Mouse (Mus musculus) NIH3T3 (cell line): ENCODE measurements around the gene Mrpl35.

Source experiments
- DNase-seq: peaks from one replicate; pipeline ENCODE4 v3.0.0-alpha.2; 2012; ENCODE audit warnings: low read depth

Gene Mrpl35

DNA sequence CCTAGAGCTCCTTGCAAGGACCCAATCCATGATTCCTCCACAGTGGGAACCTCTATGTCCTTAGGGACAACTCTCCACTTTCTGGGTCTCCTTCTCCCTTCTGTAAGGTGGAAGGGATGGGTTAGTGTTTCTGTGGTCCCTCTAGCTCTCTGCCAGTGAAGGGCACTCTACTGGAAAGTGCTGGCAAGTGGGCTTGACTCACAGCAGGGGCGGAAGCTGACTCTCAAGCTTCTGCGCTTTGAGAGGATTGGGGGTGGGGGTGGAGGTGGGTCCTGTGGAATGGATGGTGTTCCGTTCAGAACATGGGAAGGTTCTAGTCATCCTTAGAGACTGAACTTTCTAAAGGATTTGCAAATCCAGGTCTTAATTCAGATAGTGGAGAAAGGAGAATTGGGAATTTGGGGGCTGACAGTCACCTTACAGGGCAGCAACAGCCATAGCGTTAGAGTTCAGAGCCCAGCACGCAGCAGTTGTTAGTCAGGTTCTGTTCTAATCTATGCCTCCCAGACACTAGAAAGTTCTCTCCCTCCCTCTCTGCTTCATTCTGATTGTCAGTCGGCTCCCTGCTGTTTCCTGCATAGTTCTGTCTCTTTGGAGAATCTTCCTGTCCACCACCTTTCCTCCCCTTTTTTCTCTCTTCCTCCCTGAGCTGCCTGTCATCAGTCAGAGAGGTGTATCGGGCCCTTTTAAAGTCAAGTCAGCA, 25.6 kb downstream of the Mrpl35 start:
- no peak for DNase-seq

DNA sequence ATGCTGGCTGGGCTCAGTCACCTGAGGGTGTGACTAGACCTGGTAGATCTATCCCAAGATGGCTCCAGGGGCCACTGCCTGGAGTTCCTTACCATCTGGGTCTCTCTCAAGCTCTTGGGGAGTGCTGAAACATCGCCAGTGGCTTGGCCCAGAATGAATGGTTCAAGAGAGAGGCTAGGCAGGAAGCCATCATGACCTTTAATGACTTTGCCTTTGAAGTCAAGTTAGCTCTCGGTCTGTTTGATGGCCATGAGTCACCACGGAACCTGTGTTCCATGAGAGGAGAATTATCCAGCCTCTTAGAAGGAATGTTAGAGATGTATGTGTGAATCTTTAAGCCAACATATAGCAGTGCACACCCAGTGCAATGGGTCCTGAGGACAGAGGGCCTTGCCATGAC, 27.4 kb downstream of the Mrpl35 start:
- peak; percentile 25 for DNase-seq

DNA sequence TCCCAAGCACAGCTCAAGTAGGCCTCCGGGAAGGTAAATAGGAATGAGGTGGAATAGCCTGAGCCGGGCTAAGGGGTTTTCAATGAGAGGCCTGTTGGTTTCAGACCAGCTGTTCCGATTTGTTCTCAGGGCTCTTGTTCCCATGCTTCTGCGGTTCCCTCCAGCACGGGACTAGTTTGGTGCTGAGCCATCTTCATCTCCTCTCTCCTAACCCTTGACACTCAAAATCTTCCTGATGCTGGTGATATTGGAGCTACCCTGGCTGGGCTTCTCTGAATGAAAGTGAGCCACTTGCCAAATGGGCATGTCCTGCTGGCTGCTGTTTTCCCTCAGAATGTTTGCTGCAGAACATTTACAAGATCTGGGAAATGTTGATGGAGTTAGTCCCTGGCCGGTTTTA, 35.0 kb downstream of the Mrpl35 start:
- DNase-seq, result no peak

DNA sequence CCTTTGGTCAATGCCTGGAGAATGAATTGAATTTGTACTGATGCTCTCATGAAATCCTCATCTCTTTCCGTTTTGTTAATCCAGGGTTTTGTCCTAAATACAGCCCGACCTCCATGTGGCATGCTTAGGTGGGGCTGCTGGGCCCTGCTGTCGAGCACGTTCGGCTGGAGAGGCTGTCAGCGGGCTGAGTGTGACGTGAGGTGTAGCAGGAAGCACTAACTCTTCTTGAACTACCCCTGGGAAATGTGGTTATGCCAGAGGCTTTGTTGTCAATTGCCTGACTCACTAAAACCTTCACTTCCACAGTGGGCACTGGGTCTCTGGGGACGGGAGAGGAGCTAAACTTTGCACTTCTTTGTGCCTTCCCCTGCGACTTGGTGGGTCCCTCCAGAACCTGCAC, 38.4 kb downstream of the Mrpl35 start:
- no peak for DNase-seq

DNA sequence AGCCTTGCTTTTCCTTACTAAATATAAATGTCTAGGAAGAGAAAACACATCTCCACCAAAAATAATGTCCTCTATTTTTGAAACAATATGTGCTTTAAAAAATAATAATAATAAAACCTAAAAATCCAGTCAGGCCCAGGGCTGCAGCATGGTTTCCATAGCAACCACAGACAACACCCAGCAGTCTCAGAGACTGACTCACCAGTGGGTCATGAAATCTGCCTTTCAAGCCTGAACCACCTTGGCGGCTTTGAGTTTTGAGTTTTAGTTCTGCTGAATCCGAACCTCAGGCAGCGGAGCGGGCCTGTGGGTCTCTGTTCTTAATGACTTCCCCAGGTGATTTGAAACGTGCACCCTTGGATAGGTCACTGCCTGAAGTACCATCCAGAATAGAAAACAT, 43.6 kb downstream of the Mrpl35 start:
- DNase-seq, result peak; percentile 79

DNA sequence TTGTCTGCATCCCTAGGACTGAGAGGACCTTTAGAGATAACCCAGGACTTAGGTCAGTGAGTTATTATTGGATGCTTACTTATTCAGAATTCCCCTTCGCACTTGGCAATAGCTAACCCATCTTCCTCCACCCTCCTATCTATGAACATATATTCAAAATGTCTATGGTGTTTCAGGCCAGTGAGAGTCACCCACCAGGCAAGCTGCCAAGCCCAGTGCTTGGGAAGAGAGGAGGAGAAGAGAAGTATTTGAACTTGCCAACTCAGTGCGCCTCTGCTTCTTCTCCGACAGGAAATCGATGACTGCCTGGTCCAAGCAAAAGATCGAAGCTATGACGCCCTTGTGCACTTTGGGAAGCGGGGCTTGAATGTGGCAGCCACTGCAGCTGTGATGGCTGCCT, 46.3 kb downstream of the Mrpl35 start:
- DNase-seq, result peak; percentile 62

DNA sequence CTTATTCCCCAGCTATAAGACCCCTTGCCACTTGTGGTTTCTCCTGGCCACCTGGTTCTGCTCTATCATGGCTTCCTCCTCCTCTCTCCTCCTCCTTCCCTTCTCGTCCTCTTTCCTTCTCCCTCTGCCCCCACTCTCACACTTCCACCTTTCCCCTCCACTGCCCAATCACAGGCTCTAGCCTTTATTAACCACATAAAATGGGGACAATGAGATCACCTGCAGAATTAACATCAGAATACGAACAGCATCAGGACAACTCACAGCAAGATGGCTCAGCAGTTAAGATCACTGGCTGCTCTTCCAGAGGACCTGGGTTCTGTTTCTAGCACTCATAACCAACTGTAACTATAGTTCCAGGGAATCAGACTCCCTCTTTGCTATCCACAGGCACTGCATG, 46.9 kb downstream of the Mrpl35 start:
- no peak for DNase-seq

DNA sequence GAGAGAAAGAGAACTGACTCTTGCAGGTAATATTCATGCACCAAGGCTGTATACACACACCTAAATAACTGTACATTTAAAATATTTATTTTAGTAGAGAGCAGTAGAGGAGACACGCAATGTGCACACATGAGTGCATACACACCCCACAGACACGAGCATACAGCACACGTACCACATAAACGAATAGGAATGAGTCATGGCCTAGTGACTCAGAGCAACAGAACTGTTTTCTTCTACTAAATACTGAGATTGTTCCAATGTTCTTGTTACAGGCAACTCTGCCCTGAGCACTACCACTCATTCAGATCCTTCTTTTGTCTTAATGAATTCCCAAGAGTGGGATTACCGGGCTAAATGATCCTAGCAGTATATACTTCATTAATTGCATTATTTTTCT, 48.8 kb downstream of the Mrpl35 start:
- peak; percentile 63 for DNase-seq

DNA sequence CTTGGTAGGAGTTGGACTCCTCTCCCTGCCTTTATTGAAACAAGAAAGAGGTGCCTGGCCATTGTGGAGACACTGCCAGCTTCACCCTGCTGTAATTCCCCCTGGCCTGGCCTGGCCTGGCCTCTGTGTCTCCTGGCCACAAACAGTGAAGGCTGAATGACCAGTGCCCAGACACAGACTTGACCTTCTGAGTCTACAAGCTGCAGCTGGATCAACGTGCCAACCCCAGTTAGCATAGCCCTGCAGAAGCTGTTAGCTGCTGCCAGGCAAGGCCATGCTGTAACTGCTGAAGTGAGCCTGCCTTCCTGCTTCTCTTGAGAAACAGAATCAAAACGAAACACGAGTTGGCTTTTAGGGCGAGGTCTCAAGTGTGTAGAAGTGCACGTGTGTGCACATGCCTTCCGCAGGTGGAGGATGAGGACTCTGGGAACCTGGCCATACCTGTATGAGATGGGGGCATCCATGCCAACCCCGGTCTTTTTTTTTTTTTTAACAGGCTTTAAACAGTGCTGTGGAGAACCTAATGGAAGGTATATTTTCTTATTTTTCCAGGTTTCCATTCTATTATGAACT, 54.0 kb downstream of the Mrpl35 start:
- no peak for DNase-seq

DNA sequence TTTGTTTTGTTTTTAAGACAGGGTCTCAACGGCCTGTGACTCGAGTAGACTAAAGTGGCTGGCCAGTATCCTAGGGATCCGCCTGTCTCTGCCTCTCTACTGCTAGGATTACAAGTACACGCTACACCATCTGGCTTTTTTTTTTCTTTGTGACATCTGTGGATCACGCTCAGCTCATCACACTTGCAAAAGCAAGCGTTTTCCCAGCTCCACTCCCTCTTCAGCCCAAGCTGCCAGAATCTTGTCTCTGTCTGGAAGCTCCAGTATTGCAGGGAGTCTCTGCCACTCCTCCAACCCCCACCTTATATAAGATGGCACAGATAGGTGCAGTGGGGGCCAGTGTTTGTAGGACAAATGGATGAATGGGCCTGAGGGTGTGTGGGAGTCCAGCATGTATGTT, 54.6 kb downstream of the Mrpl35 start:
- DNase-seq, result no peak

DNA sequence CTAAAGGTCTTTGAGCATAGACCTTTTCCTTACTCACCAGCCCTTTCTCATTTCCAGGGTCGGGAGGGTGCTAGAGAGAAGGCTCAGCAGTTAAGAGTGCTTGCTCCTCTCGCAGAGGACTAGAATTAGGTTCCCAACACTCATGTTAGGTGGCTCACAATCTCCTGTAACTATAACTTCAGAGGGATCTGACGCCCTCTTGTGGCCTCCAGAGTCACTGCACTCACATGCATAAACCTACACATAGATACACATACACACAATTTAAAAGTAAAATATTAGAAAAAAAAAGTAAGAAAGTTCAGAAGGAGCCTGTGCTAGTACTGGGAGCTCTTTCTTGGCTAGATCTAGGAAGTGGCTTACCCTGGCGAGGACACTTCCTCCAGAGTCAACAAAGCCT, 55.5 kb downstream of the Mrpl35 start:
- no peak for DNase-seq

DNA sequence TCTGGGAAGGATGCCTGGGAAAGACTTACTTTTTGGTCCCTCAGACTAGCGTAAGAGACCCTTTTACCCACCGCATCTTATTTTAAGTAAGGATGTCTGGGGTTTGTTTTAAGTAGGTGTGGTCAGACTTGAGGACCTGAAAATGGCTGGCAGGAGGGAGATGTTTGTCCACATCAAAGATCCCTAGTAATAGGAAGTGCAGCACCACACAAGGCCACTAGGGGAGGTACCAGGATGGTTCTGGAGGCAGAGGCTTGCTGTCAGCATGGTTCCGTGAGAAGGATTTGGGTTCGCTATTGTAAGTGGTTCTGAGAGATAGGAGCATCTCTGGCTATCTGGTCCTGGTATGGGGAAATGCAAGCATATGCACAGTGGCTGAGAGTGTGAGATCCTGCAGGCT, 55.9 kb downstream of the Mrpl35 start:
- DNase-seq, result no peak

DNA sequence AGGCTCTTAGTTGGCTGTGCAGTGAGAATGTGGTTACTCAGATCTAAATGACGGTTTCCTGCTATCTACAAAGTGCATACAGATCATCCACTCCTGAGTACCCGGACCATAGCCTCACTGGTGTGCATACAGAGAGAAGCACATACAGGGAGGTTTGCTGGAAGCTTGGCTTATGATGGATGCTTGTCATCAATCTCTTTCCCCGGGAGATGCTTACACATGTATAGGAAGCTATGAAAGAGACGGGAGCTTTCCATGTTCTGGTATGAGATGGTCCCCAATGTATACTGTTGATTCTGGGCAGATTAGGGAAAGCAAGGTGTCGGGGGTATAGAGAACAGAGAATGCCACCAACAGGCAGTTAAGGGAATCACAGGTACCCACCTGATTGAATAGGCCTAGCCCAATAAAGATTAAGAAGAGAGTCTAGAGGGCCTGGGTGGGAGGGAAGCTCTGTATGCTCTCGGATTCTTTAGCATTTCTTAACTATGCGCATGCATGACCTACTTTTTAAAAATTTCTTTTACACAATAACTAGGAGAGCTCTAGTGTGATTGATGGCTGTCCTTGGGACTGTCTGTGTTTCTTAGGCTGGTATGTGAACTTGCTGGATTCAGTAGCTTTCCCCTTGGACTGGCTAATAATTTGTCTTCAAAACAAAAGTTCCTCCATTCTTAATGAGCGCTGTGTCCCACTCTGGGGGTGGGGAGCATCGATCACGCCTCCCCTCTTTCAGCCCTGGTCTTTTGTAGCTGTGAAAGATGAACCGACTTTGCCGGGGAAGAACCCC, 56.7 kb downstream of the Mrpl35 start:
- no peak for DNase-seq

DNA sequence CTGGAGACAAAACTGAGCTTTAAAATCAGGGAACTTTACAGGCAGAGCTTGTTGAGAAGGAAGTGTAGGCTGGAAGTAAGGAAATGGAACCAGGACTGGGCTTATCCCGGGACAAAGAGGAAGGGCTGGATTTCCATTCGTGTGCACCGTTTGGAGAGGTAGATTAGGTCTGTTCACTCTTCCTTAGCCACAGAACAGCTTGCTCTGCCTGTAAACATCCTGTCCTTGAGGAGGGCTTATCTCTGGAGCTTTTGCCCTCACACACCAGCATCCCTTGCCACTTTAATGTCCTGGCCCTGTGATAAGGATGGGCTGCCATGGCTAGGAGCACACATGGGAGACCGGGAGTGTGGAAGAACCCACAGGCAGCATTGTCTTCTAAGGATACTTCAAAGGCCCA, 59.0 kb downstream of the Mrpl35 start:
- no peak for DNase-seq
